Mouse (Mus musculus): Measurements from ENCODE around the gene Vmn2r80. TPM values are rescaled to one million over a fixed set of nuclear protein-coding genes. Genes with fewer than 3 reads are reported as not detected.
"Not testable (repeated sequence)": the region's sequence is repeated elsewhere in the genome, so short reads cannot be mapped to it uniquely, and the experiment has no call there.

The Vmn2r80 gene
- not detected in 2 replicates for polyA plus RNA-seq (2015; fragmentation: Nextera tagmentation; extraction: Ambion mirVana)

DNA sequence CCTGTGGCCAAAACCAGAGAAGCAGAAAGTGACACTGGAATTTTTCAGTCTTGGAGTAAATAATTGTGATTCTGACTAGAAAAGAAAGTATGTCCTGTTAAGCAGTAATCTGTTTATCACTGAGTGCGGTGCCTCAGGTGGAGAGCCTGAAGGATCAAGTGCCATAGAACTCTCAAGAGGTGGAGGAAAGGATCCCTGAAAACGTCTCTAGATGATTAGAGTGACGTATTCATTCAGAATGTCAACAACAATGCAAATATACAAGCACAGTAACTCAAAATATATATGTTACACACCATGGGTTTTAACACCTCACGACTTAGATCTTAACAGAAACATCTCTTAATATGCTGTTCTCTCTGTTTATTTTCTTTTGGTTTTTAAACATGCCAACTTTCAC is at the start of gene Vmn2r80:
TSS of gene Vmn2r80 (plus strand) at position 301 of the 400 bp plus-strand sequence.
- H3K4me1 ChIP-seq; H3K36me3 ChIP-seq; H3K9me3 ChIP-seq; H3K27ac ChIP-seq (replicated peaks); H3K4me3 ChIP-seq; H3K9ac ChIP-seq; H3K4me2 ChIP-seq; H3K27me3 ChIP-seq (replicated peaks); ATAC-seq (ENCODE audit: extremely low read depth, insufficient number of reproducible peaks, low FRiP score, low TSS enrichment): not testable (repeated sequence)
- WGBS: 61% methylated on average over 4 of the region's 4 CpGs

DNA sequence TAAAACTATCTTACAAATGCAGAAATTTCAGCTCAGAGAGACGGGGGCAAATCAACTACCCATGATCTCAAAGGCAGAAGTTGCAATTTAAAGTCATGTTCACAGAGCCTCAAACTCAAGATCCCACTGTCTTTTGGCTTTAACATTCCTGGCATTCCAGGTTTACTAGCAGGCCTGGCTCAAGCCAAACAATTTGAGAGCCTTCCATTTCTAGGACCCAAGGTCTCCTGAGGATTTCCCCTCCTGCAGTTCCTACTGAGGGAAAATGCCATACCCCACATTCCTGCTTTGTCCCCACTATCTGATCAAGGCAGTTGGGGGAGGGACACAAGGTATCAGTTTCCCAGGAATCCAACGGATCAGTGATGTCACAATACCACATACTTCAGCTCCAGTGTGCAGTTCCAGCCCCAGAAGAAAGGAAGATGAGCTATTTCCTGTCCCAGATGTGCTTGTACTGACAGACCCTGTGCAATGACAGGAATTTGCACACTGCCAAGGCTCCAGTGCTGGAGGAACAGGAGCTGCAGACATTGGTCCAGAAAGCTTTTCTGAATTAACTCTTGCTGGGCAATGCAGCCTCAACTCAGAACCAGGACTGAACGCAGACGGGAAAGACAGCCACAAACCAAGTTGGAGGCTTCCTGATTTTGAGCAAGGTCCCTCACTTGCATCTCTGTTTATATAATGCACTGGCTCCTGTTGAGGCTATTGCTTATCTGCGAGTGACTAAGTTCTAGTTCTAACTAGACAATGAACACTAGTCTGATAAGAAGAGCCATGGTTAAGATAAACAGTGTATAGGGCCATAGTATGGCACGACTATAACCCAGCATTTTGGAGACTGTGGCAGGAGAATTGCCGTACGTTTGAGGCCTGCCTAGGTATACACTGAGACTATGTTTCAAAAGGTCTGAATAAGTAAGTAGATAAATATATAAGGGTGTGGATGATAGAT is 42.0 kb upstream of the Vmn2r80 start:
- Histone ChIP-seq H3K27ac (replicated peaks) (peak overlapping the region; percentile 61), H3K9me3 (no peaks in the 10 kb centered on the region), H3K4me3 (no peak overlapping the region), H3K27me3 (replicated peaks) (no peaks in the 10 kb centered on the region), H3K4me1 (peaks cover 26% of the 10 kb centered on the region), H3K4me2 (peak overlapping the region; percentile 18), H3K36me3 (no peaks in the 10 kb centered on the region), H3K9ac (no peak overlapping the region)
- WGBS: 27% methylated on average over 8 of the region's 8 CpGs
- no peak for ATAC-seq (ENCODE audit: extremely low read depth, insufficient number of reproducible peaks, low FRiP score, low TSS enrichment)

DNA sequence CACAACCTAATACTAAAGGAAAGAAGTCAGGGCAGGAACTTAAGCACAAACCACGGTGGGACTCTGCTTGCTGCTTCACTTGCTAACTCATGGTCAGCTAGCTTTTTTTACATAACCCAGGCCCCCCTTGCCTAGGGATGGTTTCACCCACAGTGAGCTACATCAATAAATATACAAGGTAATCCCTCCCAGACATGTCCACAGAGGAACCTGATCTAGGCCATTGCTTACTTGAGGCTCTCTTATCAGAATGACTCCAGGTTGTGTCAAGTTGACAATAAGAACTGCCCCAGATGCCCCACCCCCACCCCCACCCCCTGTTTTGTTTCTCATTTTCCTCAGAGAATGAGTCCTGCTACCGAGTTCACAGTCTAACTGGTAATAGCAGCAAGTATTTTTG is 41.0 kb upstream of the Vmn2r80 start:
- WGBS: 54% methylated on average over 2 of the region's 2 CpGs
- no peak overlapping the region for H3K27ac ChIP-seq (replicated peaks)

DNA sequence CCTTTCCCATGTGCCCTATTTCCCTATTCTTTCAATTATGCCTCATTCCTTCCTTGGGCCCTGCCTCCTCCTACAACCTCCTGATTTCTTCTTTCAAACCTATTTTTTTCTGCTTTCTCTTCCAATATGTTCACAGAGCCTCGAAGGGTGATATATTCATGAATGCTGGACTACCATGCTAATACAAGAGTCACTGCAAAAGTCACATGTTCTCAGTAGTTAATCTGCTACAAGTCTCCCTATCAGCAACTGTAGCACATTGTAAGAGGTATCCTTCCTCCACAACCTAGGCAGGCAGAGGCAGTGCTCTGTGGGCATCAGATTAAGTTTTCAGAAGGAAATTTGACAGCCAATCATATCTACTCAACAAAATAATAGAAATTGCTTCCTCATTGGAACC is 39.4 kb upstream of the Vmn2r80 start:
- Histone ChIP-seq H3K4me1 (peaks cover 17% of the 10 kb centered on the region), H3K4me3 (no peak overlapping the region), H3K9me3 (no peaks in the 10 kb centered on the region), H3K36me3 (no peaks in the 10 kb centered on the region), H3K27me3 (replicated peaks) (no peaks in the 10 kb centered on the region), H3K4me2 (no peak overlapping the region), H3K27ac (replicated peaks) (no peak overlapping the region), H3K9ac (no peak overlapping the region)
- whole genome bisulfite sequencing: 78% methylated on average over 1 of the region's 1 CpGs
- no peak for ATAC-seq (ENCODE audit: extremely low read depth, insufficient number of reproducible peaks, low FRiP score, low TSS enrichment)

More for the DNA sequence above, 41.0 kb upstream of the Vmn2r80 start:
- no peak overlapping the region for H3K4me2 ChIP-seq
- no peaks in the 10 kb centered on the region for H3K36me3 ChIP-seq
- no peaks in the 10 kb centered on the region for H3K27me3 ChIP-seq (replicated peaks)
- no peaks in the 10 kb centered on the region for H3K9me3 ChIP-seq
- no peak overlapping the region for H3K9ac ChIP-seq
- H3K4me1 ChIP-seq: peaks cover 17% of the 10 kb centered on the region
- no peak overlapping the region for H3K4me3 ChIP-seq
- no peak for ATAC-seq (ENCODE audit: extremely low read depth, insufficient number of reproducible peaks, low FRiP score, low TSS enrichment)

DNA sequence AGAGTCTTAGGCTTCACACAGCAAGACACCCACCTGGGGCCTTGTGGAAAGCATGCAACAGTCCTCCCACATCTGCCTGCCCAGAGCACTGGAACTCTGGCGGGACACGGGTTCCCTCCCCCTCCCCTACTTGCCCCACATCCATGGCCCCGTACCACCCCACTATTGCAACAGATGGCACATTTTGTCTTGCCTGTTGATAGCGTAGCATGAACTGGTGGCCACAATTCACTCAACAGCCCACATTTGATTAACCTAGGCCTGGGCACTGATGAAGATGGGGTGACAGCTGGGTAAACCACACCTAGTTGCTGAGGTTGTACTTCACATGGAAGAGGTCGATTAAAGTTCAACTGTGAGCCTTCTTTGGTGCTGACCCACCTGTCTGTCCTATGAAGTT is 38.1 kb upstream of the Vmn2r80 start:
- ATAC-seq (ENCODE audit: extremely low read depth, insufficient number of reproducible peaks, low FRiP score, low TSS enrichment): no peak
- Histone ChIP-seq H3K9me3 (no peaks in the 10 kb centered on the region), H3K4me2 (no peak overlapping the region), H3K4me3 (no peak overlapping the region), H3K27ac (replicated peaks) (no peak overlapping the region), H3K27me3 (replicated peaks) (no peaks in the 10 kb centered on the region), H3K36me3 (no peaks in the 10 kb centered on the region), H3K4me1 (peaks cover 17% of the 10 kb centered on the region), H3K9ac (no peak overlapping the region)
- 77% methylated on average over 5 of the region's 5 CpGs for WGBS

DNA sequence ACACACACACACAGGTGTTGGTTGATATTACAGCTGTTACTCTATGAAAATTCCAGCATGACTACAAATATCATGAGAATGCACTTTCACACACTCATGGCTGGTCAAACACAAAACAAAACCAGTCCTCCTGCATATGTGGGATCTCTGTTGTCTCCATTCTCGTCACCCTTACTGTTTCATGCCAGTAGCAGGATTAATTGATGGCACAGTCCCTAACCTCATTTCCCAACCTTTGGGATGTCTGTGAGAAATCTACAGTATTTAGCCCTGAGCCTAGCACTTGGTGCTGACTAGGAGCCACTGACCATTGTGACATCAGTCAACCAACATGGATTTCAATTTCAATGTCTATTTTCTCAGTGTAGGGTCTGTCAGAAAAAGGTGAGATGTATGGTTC is 33.5 kb upstream of the Vmn2r80 start:
- no peak overlapping the region for H3K4me2 ChIP-seq
- no peak overlapping the region for H3K9ac ChIP-seq
- no peaks in the 10 kb centered on the region for H3K27me3 ChIP-seq (replicated peaks)
- peaks cover 5% of the 10 kb centered on the region for H3K4me1 ChIP-seq
- 73% methylated on average over 1 of the region's 1 CpGs for WGBS
- no peaks in the 10 kb centered on the region for H3K36me3 ChIP-seq
- H3K27ac ChIP-seq (replicated peaks): 0 out of 2 replicates have a peak overlapping the region, but pooled peaks have one; percentile 25
- H3K9me3 ChIP-seq: no peaks in the 10 kb centered on the region
- no peak for ATAC-seq (ENCODE audit: extremely low read depth, insufficient number of reproducible peaks, low FRiP score, low TSS enrichment)
- no peak overlapping the region for H3K4me3 ChIP-seq

DNA sequence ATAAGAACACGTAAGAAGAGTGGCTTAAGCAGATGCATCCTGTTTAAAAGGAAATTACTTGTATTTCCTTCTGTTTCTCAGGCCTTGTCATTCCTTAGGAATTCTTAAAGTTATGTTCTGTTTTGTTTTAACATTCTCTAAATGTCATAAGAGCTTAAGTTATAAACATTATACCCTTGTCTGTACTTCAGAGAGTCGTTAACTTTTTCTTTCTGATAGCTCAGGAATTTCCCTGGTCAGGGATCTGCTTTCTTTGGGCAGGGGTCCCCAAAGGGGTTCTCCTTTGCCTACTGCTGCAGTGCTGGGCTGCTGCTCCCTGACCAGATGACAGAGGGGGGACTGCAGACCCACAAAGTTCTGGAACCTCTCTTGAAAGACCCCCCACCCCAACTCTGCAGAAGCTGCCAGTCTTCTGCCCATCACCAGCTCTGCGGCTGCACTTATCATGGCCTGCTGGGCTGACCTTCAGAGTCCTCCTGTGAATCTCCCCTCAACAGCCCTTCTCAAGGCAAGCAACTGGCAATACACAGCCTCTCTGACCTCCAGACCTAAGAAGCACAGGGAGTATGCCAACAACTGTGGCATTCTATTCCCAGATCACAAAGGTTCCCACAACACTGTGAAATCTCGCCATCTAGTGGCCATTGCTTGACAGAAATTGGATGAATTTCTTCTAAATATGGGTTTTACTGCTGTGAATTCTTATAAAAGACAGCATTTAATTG is 32.3 kb upstream of the Vmn2r80 start:
- Histone ChIP-seq H3K27ac (replicated peaks) (peak overlapping the region; percentile 76), H3K27me3 (replicated peaks) (no peaks in the 10 kb centered on the region), H3K4me2 (no peak overlapping the region), H3K9me3 (no peaks in the 10 kb centered on the region), H3K4me1 (peaks cover 5% of the 10 kb centered on the region), H3K36me3 (no peaks in the 10 kb centered on the region), H3K4me3 (no peak overlapping the region), H3K9ac (no peak overlapping the region)
- ATAC-seq (ENCODE audit: extremely low read depth, insufficient number of reproducible peaks, low FRiP score, low TSS enrichment): no peak
- WGBS: 26% methylated on average over 4 of the region's 4 CpGs

DNA sequence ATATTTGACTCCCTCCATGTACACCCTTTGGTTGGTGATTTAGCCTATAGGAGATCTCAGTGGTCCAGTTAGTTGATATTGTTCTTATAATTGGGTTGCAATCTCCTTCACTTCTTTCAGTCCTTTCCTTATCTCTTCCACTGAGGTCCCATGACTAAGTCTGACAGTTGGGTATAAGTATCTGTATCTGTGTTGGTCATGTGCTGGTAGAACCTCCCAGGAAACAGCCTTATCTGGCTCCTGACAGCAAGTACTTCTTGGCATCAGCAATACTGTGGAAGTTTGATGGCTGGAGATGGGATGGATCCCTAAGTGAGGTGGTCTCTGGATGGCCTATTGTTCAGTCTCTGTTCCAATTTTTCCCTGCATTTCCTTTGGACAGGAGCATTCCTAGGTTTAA is 3.0 kb downstream of the Vmn2r80 start:
- Histone ChIP-seq H3K4me2 (no peak overlapping the region), H3K4me1 (no peaks in the 10 kb centered on the region), H3K4me3 (no peak overlapping the region), H3K27ac (replicated peaks) (no peak overlapping the region), H3K9me3 (no peaks in the 10 kb centered on the region), H3K36me3 (no peaks in the 10 kb centered on the region), H3K9ac (no peak overlapping the region), H3K27me3 (replicated peaks) (no peaks in the 10 kb centered on the region)
- no peak for ATAC-seq (ENCODE audit: extremely low read depth, insufficient number of reproducible peaks, low FRiP score, low TSS enrichment)

DNA sequence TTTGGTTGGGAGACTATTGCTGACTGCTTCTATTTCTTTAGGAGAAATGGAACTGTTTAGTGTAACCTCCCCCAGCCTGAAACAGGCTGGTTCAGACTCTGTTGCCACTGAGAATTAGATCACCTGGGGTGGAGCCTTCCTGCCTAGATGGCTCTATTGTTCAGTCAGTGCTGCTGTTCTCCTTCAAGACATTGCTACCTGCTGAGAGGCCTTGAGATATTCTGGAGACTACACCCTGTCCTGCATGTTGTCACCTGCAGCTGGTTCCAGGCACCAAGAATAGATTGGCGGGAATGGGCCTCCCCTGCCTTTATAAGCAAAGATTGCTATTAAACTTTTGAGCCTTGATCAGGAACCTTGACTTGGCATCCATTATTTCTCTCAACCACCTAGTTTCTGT is 51.4 kb downstream of the Vmn2r80 start:
- 50% methylated on average over 1 of the region's 1 CpGs for WGBS
- not testable (repeated sequence) for ATAC-seq (ENCODE audit: extremely low read depth, insufficient number of reproducible peaks, low FRiP score, low TSS enrichment); H3K27me3 ChIP-seq (replicated peaks); H3K27ac ChIP-seq (replicated peaks); H3K9ac ChIP-seq; H3K4me2 ChIP-seq; H3K9me3 ChIP-seq; H3K4me1 ChIP-seq; H3K36me3 ChIP-seq; H3K4me3 ChIP-seq

DNA sequence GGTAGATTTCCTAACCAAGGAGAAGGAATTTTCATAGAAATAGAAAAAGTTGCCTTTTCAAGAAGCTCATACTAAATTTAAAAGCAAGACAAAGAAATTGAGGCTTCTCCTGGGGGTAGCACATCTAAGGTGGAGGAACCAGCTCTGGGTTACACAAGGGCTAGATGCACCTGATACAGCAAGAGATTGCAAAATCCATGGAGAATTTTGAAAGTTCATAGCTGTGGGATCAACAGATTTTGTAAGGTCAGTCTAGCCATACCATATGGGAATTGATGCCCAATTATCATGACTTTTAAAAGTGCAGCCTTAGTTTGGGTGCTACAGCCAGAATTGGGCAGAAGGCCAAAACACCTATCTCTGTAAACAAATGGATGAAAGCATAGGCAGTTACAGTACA is 71.9 kb downstream of the Vmn2r80 start:
- H3K36me3 ChIP-seq: no peaks in the 10 kb centered on the region
- ATAC-seq (ENCODE audit: extremely low read depth, insufficient number of reproducible peaks, low FRiP score, low TSS enrichment): no peak
- H3K27me3 ChIP-seq (replicated peaks): no peaks in the 10 kb centered on the region

DNA sequence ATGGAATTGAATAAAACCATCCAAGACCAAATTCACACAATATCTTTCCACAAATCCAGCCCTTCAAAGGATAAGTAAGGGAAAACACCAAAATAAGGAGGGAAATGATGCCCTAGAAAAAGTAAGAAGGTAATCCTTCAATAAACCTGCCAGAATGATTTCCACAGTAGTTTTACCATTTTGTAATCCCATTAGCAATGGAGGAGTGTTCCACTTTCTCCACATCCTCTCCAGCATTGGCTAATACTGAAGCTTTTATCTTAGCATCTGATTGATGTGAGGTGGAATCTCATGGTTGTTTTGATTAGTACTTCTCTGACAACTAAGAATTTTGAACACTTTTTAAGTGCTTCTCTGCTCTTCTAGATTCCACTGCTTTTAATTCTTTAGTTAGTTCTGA is 73.0 kb downstream of the Vmn2r80 start:
- Histone ChIP-seq H3K27ac (replicated peaks) (no peak overlapping the region), H3K4me3 (no peak overlapping the region), H3K4me2 (no peak overlapping the region), H3K36me3 (no peaks in the 10 kb centered on the region), H3K9ac (no peak overlapping the region), H3K27me3 (replicated peaks) (no peaks in the 10 kb centered on the region), H3K4me1 (no peaks in the 10 kb centered on the region), H3K9me3 (no peaks in the 10 kb centered on the region)
- ATAC-seq (ENCODE audit: extremely low read depth, insufficient number of reproducible peaks, low FRiP score, low TSS enrichment): no peak

More for the DNA sequence above, 71.9 kb downstream of the Vmn2r80 start:
- no peaks in the 10 kb centered on the region for H3K4me1 ChIP-seq
- H3K27ac ChIP-seq (replicated peaks): no peak overlapping the region
- H3K4me3 ChIP-seq: no peak overlapping the region
- H3K9me3 ChIP-seq: no peaks in the 10 kb centered on the region
- H3K4me2 ChIP-seq: no peak overlapping the region
- no peak overlapping the region for H3K9ac ChIP-seq

Data from heart, embryonic 13.5 days (tissue).